Mouse (Mus musculus): ENCODE results near the gene Smpd1. TPM values are rescaled to one million over a fixed set of nuclear protein-coding genes. Genes with fewer than 3 reads are reported as not detected.

Gene Smpd1
- total and polyA plus RNA-seq, 2 experiments from 2014 or later = 103 to 177 TPM

DNA sequence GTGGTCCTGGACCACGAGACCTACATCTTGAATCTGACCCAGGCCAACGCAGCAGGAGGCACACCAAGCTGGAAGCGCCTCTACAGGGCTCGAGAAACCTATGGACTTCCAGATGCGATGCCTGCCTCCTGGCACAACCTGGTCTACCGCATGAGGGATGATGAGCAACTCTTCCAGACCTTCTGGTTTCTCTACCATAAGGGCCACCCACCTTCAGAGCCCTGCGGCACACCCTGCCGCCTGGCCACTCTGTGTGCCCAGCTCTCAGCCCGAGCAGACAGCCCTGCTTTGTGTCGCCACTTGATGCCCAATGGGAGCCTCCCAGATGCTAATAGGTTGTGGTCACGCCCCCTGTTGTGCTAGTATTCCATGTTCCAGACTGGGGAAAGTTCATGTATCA lies 3.5 kb downstream of the Smpd1 start:
- Histone ChIP-seq H3K36me3 (ENCODE audit: insufficient read depth, low read length) (peaks cover 32% of the 10 kb centered on the region; the same call in 1 of the 2 replicates), H3K9me3 (ENCODE audit: low read length) (no peaks in the 10 kb centered on the region), H3K4me1 (ENCODE audit: insufficient read depth, low read length) (peaks cover 19% of the 10 kb centered on the region), H3K4me2 (ENCODE audit: low read depth, low read length) (no peak overlapping the region), H3K9ac (replicated peaks; ENCODE audit: low read length) (no peak overlapping the region), H3K27ac (no peak overlapping the region), H3K4me3 (ENCODE audit: low read length) (no peak overlapping the region), H3K27me3 (ENCODE audit: insufficient read depth, low read length) (no peaks in the 10 kb centered on the region)
- no peak for DNase-seq (ENCODE audit: low spot score)
- ATAC-seq = no peak
- WGBS = 69% methylated on average over 11 of the region's 11 CpGs
- TF ChIP-seq CTCF (IDR thresholded peaks at IDR 0.05; ENCODE audit: low read depth) = no peak

DNA sequence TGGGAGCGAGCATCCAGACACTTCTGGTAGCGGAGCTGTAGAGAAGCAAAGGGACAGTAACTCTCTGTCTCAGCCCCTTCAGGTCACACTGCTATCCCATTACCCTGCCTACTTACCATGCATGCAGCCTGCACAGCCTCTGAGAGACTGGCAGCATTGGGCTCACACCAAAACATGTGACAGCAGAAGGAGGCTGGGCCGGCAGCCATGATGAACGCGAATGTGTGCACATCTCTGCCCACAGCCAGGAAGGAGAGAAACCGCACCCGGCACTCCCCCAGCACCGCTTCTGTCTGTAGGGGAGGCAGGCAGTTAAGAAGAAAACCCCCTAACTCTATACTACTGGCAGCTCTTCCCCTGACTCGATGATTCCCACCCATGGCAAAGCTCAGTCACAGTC lies 4.9 kb downstream of the Smpd1 start:
- DNase-seq (ENCODE audit: low spot score) (no peak), ATAC-seq (no peak)
- H3K4me3 ChIP-seq (ENCODE audit: low read length) = no peak overlapping the region
- H3K36me3 ChIP-seq (ENCODE audit: insufficient read depth, low read length) = peaks cover 42% of the 10 kb centered on the region; the same call in 1 of the 2 replicates
- H3K27me3 ChIP-seq (ENCODE audit: insufficient read depth, low read length) = no peaks in the 10 kb centered on the region
- no peaks in the 10 kb centered on the region for H3K9me3 ChIP-seq (ENCODE audit: low read length)
- no peak for TF ChIP-seq CTCF (IDR thresholded peaks at IDR 0.05; ENCODE audit: low read depth)
- H3K4me1 ChIP-seq (ENCODE audit: insufficient read depth, low read length) = peaks cover 19% of the 10 kb centered on the region
- WGBS = 86% methylated on average over 9 of the region's 9 CpGs
- H3K27ac ChIP-seq = no peak overlapping the region
- H3K9ac ChIP-seq (replicated peaks; ENCODE audit: low read length) = no peak overlapping the region
- no peak overlapping the region for H3K4me2 ChIP-seq (ENCODE audit: low read depth, low read length)

DNA sequence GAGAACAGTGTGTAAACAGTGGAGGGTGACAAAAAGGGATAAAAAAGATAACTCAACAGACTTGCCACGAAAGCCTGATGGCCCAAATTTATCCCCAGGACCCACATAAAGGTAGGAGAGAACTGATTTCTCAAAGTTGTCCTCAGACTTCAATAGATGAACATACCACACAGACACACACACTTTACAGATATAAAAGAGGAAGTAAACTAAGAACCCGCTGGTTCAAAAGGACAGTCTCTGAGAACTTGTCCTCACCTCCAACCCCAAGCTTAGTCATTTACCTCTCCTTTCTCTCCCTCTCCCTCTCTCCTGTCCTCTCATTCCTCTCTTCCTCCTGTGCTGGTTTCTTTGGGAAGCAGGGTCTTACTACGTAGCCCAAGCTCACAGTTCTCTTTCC lies 8.2 kb downstream of the Smpd1 start:
- ATAC-seq (no peak), DNase-seq (ENCODE audit: low spot score) (no peak)
- Histone ChIP-seq H3K9ac (replicated peaks; ENCODE audit: low read length) (no peak overlapping the region), H3K4me2 (ENCODE audit: low read depth, low read length) (no peak overlapping the region), H3K36me3 (ENCODE audit: insufficient read depth, low read length) (peaks cover 75% of the 10 kb centered on the region), H3K27me3 (ENCODE audit: insufficient read depth, low read length) (no peaks in the 10 kb centered on the region), H3K9me3 (ENCODE audit: low read length) (no peaks in the 10 kb centered on the region), H3K4me3 (ENCODE audit: low read length) (no peak overlapping the region), H3K27ac (no peak overlapping the region), H3K4me1 (ENCODE audit: insufficient read depth, low read length) (no peaks in the 10 kb centered on the region)
- WGBS = 90% methylated on average over 3 of the region's 3 CpGs
- TF ChIP-seq CTCF (IDR thresholded peaks at IDR 0.05; ENCODE audit: low read depth) = no peak

DNA sequence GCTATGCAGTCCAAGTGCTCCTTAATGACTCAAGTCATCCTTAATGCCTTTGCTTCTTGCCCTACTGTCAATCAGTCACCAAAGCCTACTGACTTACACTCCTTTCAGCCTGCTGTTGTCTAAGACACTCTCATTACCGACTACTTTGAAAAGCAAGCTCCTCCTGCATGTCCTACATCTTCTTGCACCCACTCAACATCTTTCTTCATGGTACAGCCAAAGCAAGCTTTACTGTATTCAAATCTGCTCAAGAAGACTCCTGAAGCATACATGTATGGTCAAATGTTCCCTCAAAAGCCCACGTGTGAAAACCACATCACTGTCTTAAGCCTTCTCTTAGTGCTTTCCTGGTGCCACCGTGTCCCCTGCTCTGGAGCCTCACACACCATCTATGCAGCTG lies 9.2 kb downstream of the Smpd1 start:
- H3K4me2 ChIP-seq (ENCODE audit: low read depth, low read length) = no peak overlapping the region
- no peak for TF ChIP-seq CTCF (IDR thresholded peaks at IDR 0.05; ENCODE audit: low read depth)
- no peak overlapping the region for H3K9ac ChIP-seq (replicated peaks; ENCODE audit: low read length)
- peaks cover 69% of the 10 kb centered on the region for H3K36me3 ChIP-seq (ENCODE audit: insufficient read depth, low read length)
- H3K4me3 ChIP-seq (ENCODE audit: low read length) = no peak overlapping the region
- no peaks in the 10 kb centered on the region for H3K27me3 ChIP-seq (ENCODE audit: insufficient read depth, low read length)
- ATAC-seq = no peak
- no peak for DNase-seq (ENCODE audit: low spot score)
- no peak overlapping the region for H3K27ac ChIP-seq
- peaks cover 5% of the 10 kb centered on the region for H3K4me1 ChIP-seq (ENCODE audit: insufficient read depth, low read length)
- H3K9me3 ChIP-seq (ENCODE audit: low read length) = no peaks in the 10 kb centered on the region
- 83% methylated on average over 3 of the region's 3 CpGs for WGBS

DNA sequence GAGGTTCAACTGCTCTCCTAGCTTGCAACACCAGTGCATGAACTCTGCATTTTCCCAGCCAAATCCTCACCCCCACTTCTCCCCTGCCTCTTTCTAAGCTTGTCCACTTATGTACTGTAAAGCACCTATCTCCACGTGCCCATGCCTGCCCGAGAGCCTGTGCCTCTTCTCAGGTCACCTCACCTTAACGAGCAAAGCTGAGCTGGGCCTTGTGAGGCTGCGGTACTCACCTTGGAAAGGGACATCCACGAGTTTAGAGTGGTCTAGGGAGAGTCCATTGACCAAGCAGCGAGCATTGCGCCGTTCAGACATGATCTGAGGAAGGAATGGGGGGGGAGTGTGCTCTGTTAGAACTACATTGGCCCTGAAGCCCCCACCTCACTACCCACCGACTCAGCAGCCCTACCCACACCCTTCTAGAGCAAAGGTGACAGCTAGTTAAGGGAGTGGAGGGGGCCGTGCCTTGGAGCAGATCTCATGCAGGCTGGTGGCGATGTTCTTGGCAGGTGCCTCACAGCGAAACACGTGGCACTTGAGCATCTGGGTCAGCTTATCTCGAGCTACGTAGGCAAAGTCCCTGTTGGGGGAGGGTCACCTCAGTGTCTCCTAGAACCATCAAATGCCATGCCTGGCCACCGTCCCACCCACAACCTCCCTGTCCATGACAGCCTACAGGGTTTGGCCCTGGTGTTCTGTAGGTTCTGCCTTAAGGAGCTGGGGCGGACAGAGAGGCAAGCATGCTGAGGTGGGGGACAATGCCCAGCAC lies 11.1 kb downstream of the Smpd1 start:
- H3K4me2 ChIP-seq (ENCODE audit: low read depth, low read length) = no peak overlapping the region
- H3K36me3 ChIP-seq (ENCODE audit: insufficient read depth, low read length) = peaks cover 51% of the 10 kb centered on the region
- no peak overlapping the region for H3K27ac ChIP-seq
- DNase-seq (ENCODE audit: low spot score) (no peak), ATAC-seq (no peak)
- no peak overlapping the region for H3K9ac ChIP-seq (replicated peaks; ENCODE audit: low read length)
- no peak overlapping the region for H3K4me3 ChIP-seq (ENCODE audit: low read length)
- TF ChIP-seq CTCF (IDR thresholded peaks at IDR 0.05; ENCODE audit: low read depth) = no peak
- H3K27me3 ChIP-seq (ENCODE audit: insufficient read depth, low read length) = no peaks in the 10 kb centered on the region
- no peaks in the 10 kb centered on the region for H3K9me3 ChIP-seq (ENCODE audit: low read length)
- WGBS = 83% methylated on average over 17 of the region's 17 CpGs
- peaks cover 23% of the 10 kb centered on the region for H3K4me1 ChIP-seq (ENCODE audit: insufficient read depth, low read length)

DNA sequence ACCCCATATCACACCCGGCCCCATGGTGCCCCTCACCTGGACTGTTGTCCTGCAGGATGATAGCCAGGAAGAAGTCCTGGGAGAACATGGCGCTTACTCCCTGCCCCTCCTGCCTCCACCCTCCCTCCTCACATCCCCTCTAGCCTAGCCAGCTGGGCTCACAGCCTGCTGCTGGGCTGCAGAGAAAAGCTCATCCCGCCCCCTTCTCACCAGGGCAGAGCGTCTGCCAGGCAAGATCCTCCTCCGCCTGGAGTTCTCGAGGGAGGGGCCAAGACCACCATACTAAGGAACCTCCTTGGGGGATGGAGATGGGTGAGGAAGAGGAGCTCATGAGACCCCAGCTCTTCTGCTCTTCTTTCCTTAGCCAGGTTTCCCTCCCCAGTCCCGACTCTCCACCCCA lies 14.4 kb downstream of the Smpd1 start:
- Histone ChIP-seq H3K27me3 (ENCODE audit: insufficient read depth, low read length) (no peaks in the 10 kb centered on the region), H3K4me3 (ENCODE audit: low read length) (peak overlapping the region; percentile 27), H3K27ac (peak overlapping the region; percentile 88), H3K9me3 (ENCODE audit: low read length) (no peaks in the 10 kb centered on the region), H3K9ac (replicated peaks; ENCODE audit: low read length) (peak overlapping the region; percentile 56), H3K36me3 (ENCODE audit: insufficient read depth, low read length) (peaks cover 52% of the 10 kb centered on the region), H3K4me1 (ENCODE audit: insufficient read depth, low read length) (peaks cover 36% of the 10 kb centered on the region), H3K4me2 (ENCODE audit: low read depth, low read length) (peak overlapping the region; percentile 64)
- ATAC-seq = peak; percentile 71
- TF ChIP-seq CTCF (IDR thresholded peaks at IDR 0.05; ENCODE audit: low read depth) = no peak
- WGBS = 7% methylated on average over 7 of the region's 7 CpGs
- DNase-seq (ENCODE audit: low spot score) = peak; percentile 77

DNA sequence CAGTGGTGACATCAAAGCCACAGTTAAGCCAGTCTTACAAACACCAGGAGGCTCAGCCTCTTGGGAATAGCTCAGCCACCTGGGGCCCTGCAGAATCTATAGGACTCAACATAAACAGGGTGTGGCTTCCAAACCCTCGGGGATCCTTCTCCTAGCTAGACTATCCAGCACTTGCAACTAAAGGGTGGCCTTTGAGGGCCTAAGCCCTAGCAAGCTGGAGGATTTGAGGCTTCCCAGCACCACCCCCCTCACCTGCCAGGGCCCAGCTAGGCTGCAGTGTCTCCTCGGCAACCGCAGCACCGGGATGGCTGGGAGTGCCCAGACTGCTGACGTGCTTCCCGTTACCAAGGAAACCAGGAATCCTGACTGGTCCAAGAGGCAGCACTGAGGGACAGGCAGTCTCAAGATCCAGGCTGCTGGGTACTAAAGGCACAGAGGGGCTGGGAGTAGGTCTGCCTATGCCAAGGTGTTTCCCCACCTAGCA lies 14.9 kb downstream of the Smpd1 start:
- no peak for TF ChIP-seq CTCF (IDR thresholded peaks at IDR 0.05; ENCODE audit: low read depth)
- Histone ChIP-seq H3K9ac (replicated peaks; ENCODE audit: low read length) (peak overlapping the region; percentile 56), H3K27me3 (ENCODE audit: insufficient read depth, low read length) (no peaks in the 10 kb centered on the region), H3K9me3 (ENCODE audit: low read length) (no peaks in the 10 kb centered on the region), H3K36me3 (ENCODE audit: insufficient read depth, low read length) (peaks cover 50% of the 10 kb centered on the region), H3K4me3 (ENCODE audit: low read length) (peak overlapping the region; percentile 27), H3K4me1 (ENCODE audit: insufficient read depth, low read length) (peaks cover 36% of the 10 kb centered on the region), H3K4me2 (ENCODE audit: low read depth, low read length) (peak overlapping the region; percentile 64), H3K27ac (peak overlapping the region; percentile 88)
- DNase-seq (ENCODE audit: low spot score) (peak; percentile 90), ATAC-seq (peak; percentile 88)
- 2% methylated on average over 6 of the region's 6 CpGs for WGBS
